Mouse (Mus musculus) spleen, adult 2 months (tissue): ENCODE results near the gene Arnt2.

Experiments used
- CTCF ChIP-seq: fragments of 200-500 bp; IDR thresholded peaks from 2 replicates; pipeline ENCODE4 v1.5.1; 2011; ENCODE audit warnings: mild to moderate bottlenecking, inconsistent platforms; ENCODE audit not compliant: insufficient read depth, insufficient read length, insufficient replicate concordance; ENCODE audit errors: extremely low read depth
- POLR2A ChIP-seq: fragments of 200-500 bp; IDR thresholded peaks from 2 replicates; pipeline ENCODE4 v1.6.1; 2011; ENCODE audit warnings: low read depth, low read length, inconsistent platforms

DNA sequence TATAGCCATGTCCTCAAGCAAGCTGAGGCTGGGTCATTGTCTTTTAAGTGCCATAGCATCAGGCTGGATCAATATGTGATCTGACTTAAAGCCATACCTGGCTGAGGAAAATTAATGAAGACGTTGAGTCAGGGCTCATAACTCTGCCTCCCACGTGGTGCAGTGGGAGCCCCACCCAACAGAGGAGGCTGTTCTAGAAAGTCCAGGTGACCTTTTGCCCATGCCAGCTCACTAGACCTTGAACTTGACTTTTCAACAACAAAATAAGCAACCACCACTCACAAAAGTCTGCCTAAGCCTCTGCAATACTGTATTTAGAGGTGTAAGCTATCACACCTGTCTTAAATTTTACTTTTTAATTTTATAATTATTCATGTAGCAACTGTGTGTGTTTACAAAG is 24.9 kb upstream of the Arnt2 start:
- TF ChIP-seq CTCF (no peak), POLR2A (no peak)
